Mouse (Mus musculus) midbrain, embryonic 16.5 days (tissue): ENCODE data around the gene Ntn1. TPM values are rescaled to one million over a fixed set of nuclear protein-coding genes. Genes with fewer than 3 reads are reported as not detected.

Source experiments
- ATAC-seq: fragments of 200-750 bp; cut with Nextera tagmentation; 2 replicates; pipeline ENCODE4 v1.8.0; 2017; ENCODE audit warnings: moderate TSS enrichment
- H3K27ac ChIP-seq: fragments of 300-500 bp; sonication (generic); 2 replicates; pipeline ENCODE4 v1.5.1; 2014; ENCODE audit warnings: mild to moderate bottlenecking, low read length, mixed read lengths
- H3K27me3 ChIP-seq: fragments of 300-500 bp; sonication (generic); 2 replicates; pipeline ENCODE4 v1.6.1; 2014; ENCODE audit warnings: low read depth, low read length, mixed read lengths; ENCODE audit not compliant: control insufficient read depth, insufficient read depth
- H3K36me3 ChIP-seq: fragments of 300-500 bp; sonication (generic); 2 replicates; pipeline ENCODE4 v1.6.1; 2014; ENCODE audit warnings: mild to moderate bottlenecking, low read length, moderate library complexity, mixed read lengths; ENCODE audit not compliant: control insufficient read depth, insufficient read depth
- H3K4me1 ChIP-seq: fragments of 300-500 bp; sonication (generic); 2 replicates; pipeline ENCODE4 v1.6.1; 2014; ENCODE audit warnings: mild to moderate bottlenecking, low read length, mixed read lengths; ENCODE audit not compliant: control insufficient read depth, insufficient read depth
- H3K4me2 ChIP-seq: fragments of 300-500 bp; sonication (generic); 2 replicates; pipeline ENCODE4 v1.6.1; 2014; ENCODE audit warnings: mild to moderate bottlenecking, low read length, mixed read lengths
- H3K4me3 ChIP-seq: fragments of 300-500 bp; sonication (generic); 2 replicates; pipeline ENCODE4 v1.5.1; 2014; ENCODE audit warnings: low read depth, mild to moderate bottlenecking, low read length, moderate library complexity, mixed read lengths
- H3K9ac ChIP-seq: fragments of 300-500 bp; sonication (generic); 2 replicates; pipeline ENCODE4 v1.6.1; 2014; ENCODE audit warnings: low read depth, low read length, mixed read lengths
- H3K9me3 ChIP-seq: fragments of 300-500 bp; sonication (generic); replicated peaks from 2 replicates; pipeline ENCODE4 v1.6.1; 2014; ENCODE audit warnings: mild to moderate bottlenecking, low read length, mixed read lengths; ENCODE audit not compliant: control insufficient read depth, poor library complexity, severe bottlenecking
- WGBS: fragments of 180-500 bp; shearing (Covaris S2); extraction: QIAGEN DNeasy Blood & Tissue Kit; methylation state at CpG from one replicate; pipeline ENCODE4 v1.1.7; 2014; 5-methylcytosine and 5-hydroxymethylcytosine counted together
- polyA plus RNA-seq: library from polyadenylated mRNA; unstranded; fragments of >200 nt; fragmentation: Nextera tagmentation; extraction: Ambion mirVana; gene quantifications from 2 replicates; pipeline ENCODE4 v1.2.1, GENCODE M21; 2015

Gene Ntn1
- polyA plus RNA-seq, 1 experiment from 2014 or later, result 15.8 TPM

GRCm38 (mm10) chr11:68399548-68400020 lies 1.0 kb downstream of the Ntn1 start:
- peaks cover 36% of the 10 kb centered on the region for H3K27me3 ChIP-seq
- H3K9me3 ChIP-seq, result no peaks in the 10 kb centered on the region
- peak overlapping the region; percentile 63 for H3K9ac ChIP-seq
- ATAC-seq, result peak; percentile 85
- peak overlapping the region; percentile 93 for H3K4me2 ChIP-seq
- peaks cover 8% of the 10 kb centered on the region for H3K4me1 ChIP-seq
- H3K36me3 ChIP-seq, result no peaks in the 10 kb centered on the region
- no peak overlapping the region for H3K27ac ChIP-seq
- whole genome bisulfite sequencing, result under 1% methylated on average over 38 of the region's 47 CpGs
- H3K4me3 ChIP-seq, result peak overlapping the region; percentile 55

- WGBS, result 9% methylated on average over 24 of the region's 24 CpGs
- Histone ChIP-seq H3K36me3 (no peaks in the 10 kb centered on the region), H3K9ac (peak overlapping the region; percentile 63), H3K27me3 (peaks cover 39% of the 10 kb centered on the region), H3K4me3 (peak overlapping the region; percentile 55), H3K27ac (no peak overlapping the region), H3K9me3 (no peaks in the 10 kb centered on the region), H3K4me1 (peaks cover 8% of the 10 kb centered on the region), H3K4me2 (peak overlapping the region; percentile 93)
- ATAC-seq, result no peak
Measured at GRCm38 (mm10) chr11:68398891-68399547, 1.6 kb downstream of the Ntn1 start.

- no peak for ATAC-seq
- Histone ChIP-seq H3K4me3 (no peak overlapping the region), H3K4me2 (no peak overlapping the region), H3K36me3 (no peaks in the 10 kb centered on the region), H3K9me3 (no peaks in the 10 kb centered on the region), H3K27ac (no peak overlapping the region), H3K9ac (no peak overlapping the region), H3K27me3 (peaks cover 55% of the 10 kb centered on the region), H3K4me1 (peaks cover 8% of the 10 kb centered on the region)
- WGBS, result 56% methylated on average over 5 of the region's 5 CpGs
Measured at GRCm38 (mm10) chr11:68395546-68395945, 5.1 kb downstream of the Ntn1 start.

- 52% methylated on average over 4 of the region's 4 CpGs for WGBS
- no peak for ATAC-seq
- Histone ChIP-seq H3K9me3 (no peaks in the 10 kb centered on the region), H3K27me3 (peaks cover 58% of the 10 kb centered on the region), H3K4me3 (no peak overlapping the region), H3K9ac (no peak overlapping the region), H3K27ac (no peak overlapping the region), H3K36me3 (no peaks in the 10 kb centered on the region), H3K4me2 (no peak overlapping the region), H3K4me1 (peaks cover 3% of the 10 kb centered on the region; the same call in 1 of the 2 replicates)
Measured at GRCm38 (mm10) chr11:68394749-68395148, 5.9 kb downstream of the Ntn1 start.

DNA sequence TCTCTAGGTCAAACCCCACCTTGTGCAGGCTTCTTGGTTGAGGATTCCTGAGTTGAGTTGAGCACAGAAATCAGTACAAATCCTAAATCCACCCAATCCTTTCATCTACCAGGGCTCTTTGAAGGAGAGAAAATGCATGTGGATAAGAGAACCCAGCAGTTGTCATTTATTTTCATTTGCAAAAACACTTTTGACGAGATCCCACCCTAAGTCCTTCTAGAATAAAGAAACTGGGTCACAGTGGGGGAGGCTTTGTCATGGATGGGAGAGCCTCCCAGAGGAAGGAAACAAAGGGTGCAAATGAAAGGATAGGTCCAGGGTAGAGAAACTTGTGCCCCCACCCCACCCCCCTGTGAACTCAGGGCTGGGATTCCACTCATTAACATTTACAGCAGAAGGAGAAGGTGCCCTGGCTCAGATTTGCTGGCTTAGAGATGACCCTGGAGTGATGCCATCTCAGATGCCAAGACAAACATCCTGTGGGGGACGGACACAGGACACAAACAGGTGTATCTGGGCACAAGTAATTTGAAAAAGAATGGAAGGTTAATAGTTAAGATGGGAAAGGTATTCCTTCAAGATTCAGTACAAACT lies 6.6 kb downstream of the Ntn1 start:
- Histone ChIP-seq H3K4me3 (no peak overlapping the region), H3K27ac (no peak overlapping the region), H3K9ac (no peak overlapping the region), H3K4me2 (no peak overlapping the region), H3K9me3 (no peaks in the 10 kb centered on the region), H3K27me3 (peaks cover 58% of the 10 kb centered on the region), H3K36me3 (no peaks in the 10 kb centered on the region), H3K4me1 (no peaks in the 10 kb centered on the region)
- ATAC-seq, result no peak
- WGBS, result 31% methylated on average over 2 of the region's 2 CpGs

DNA sequence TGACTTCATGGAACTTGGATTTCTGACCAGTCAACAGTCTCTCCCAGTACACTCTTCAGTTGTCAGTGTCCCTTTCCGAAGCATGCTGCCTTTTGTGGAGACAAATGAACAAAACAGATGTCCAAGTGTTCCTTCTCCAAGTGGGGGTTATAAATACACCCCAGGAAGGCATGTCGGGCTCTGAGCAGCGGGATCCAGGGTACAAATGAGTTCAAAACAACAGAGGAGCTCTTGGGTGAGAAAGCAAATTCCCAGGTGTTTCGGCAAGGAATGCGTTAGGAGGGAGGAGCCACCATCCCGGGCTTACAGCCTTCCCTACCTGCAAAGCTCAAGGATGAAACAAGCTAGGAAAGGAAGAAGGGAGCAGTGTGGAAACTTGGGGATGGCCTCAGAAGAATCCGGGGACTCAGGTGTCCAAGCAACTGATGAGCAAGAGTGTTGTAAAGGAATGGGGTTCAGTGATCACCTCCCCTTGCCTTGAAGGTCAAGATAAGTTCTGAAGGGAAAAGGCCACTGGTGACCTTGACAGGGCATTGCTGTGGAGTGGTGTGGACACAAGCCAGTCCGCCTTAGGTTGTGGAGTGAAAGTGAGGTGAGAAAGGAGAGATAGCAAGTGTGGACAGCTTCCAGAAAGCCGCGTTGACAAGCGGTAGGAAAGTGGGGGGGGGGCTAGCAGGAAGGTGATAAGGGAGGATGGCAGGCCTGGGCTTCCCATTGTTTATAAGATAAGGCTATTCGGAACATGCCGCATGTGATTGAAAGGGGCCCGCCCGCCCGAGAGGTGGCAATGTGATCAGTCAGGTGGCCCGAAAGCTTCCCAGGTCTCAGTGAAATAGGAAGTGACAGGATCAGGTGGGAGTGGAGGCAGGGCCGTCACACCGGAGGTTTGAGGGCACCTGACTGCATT lies 10.0 kb downstream of the Ntn1 start:
- Histone ChIP-seq H3K27ac (no peak overlapping the region), H3K9ac (no peak overlapping the region), H3K9me3 (no peaks in the 10 kb centered on the region), H3K4me3 (no peak overlapping the region), H3K4me2 (no peak overlapping the region), H3K4me1 (peaks cover 18% of the 10 kb centered on the region; the same call in 1 of the 2 replicates), H3K27me3 (peaks cover 67% of the 10 kb centered on the region), H3K36me3 (no peaks in the 10 kb centered on the region)
- no peak for ATAC-seq
- 13% methylated on average over 19 of the region's 19 CpGs for WGBS

DNA sequence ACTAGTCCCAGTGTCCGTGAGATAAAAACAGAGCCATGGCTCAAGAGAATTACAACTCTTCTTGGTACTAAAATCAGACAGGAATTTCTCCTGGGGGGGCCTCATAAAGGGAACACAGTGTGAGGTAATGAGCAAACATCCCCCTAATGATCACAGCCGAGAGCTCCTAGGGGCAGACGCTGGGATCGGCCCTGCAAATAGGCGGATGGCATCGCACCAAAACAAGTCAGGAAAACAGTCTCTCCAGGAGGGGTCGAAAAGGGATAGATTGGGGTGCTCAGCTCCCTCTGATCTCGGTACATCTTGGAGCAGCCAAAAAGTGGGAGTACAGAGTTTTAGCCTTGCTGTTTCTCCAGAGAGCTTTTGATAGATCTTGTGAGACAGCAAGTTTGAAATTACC lies 11.0 kb downstream of the Ntn1 start:
- Histone ChIP-seq H3K4me3 (no peak overlapping the region), H3K4me2 (no peak overlapping the region), H3K27me3 (peaks cover 60% of the 10 kb centered on the region), H3K27ac (no peak overlapping the region), H3K36me3 (no peaks in the 10 kb centered on the region), H3K4me1 (peaks cover 28% of the 10 kb centered on the region), H3K9ac (no peak overlapping the region), H3K9me3 (no peaks in the 10 kb centered on the region)
- WGBS, result 4% methylated on average over 8 of the region's 8 CpGs
- ATAC-seq, result no peak

DNA sequence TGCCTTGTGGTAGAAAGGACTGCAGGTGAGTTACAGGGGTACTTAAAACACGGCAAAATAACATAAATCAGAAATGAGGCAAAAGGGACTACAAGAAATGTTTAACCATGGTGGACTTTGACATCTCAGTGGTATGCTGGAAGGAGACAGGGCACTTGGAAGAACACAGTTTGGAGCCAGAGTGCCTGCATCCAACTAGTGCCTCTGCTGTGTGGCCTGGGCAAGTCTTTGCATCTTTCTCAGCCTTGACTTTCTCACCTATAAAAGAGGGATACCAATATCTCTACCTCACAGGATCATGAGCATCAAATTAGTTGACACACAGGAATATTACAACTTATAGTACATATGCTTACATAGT lies 12.0 kb downstream of the Ntn1 start:
- Histone ChIP-seq H3K27me3 (peaks cover 52% of the 10 kb centered on the region), H3K9ac (no peak overlapping the region), H3K4me1 (peaks cover 31% of the 10 kb centered on the region)

More for the DNA sequence above, 12.0 kb downstream of the Ntn1 start:
- no peak for ATAC-seq
- no peaks in the 10 kb centered on the region for H3K36me3 ChIP-seq
- 38% methylated on average over 1 of the region's 1 CpGs for WGBS
- no peaks in the 10 kb centered on the region for H3K9me3 ChIP-seq
- no peak overlapping the region for H3K4me3 ChIP-seq
- no peak overlapping the region for H3K4me2 ChIP-seq
- no peak overlapping the region for H3K27ac ChIP-seq
